Mouse (Mus musculus) embryonic facial prominence, embryonic 10.5 days (tissue): ENCODE measurements around the gene Ppp2r1b. TPM values are rescaled to one million over a fixed set of nuclear protein-coding genes. Genes with fewer than 3 reads are reported as not detected.

ENCODE experiments used
- DNase-seq: peaks from one replicate; pipeline ENCODE4 v3.0.0-alpha.2; 2017; ENCODE audit warnings: low spot score
- H3K27ac ChIP-seq: fragments of 300-500 bp; sonication (generic); replicated peaks from 2 replicates; pipeline ENCODE4 v1.5.1; 2016; ENCODE audit warnings: mild to moderate bottlenecking
- H3K27me3 ChIP-seq: fragments of 300-500 bp; sonication (generic); replicated peaks from 2 replicates; pipeline ENCODE4 v1.6.1; 2016; ENCODE audit warnings: low read depth, mild to moderate bottlenecking; ENCODE audit not compliant: poor library complexity, severe bottlenecking
- H3K36me3 ChIP-seq: fragments of 300-500 bp; sonication (generic); replicated peaks from 2 replicates; pipeline ENCODE4 v1.6.1; 2016; ENCODE audit warnings: mild to moderate bottlenecking, moderate library complexity
- H3K4me1 ChIP-seq: fragments of 300-500 bp; sonication (generic); 2 replicates; pipeline ENCODE4 v1.6.1; 2016
- H3K4me3 ChIP-seq: fragments of 300-500 bp; sonication (generic); 2 replicates; pipeline ENCODE4 v1.5.1; 2016; ENCODE audit warnings: mild to moderate bottlenecking, moderate library complexity
- H3K9me3 ChIP-seq: fragments of 300-500 bp; sonication (generic); 2 replicates; pipeline ENCODE4 v1.6.1; 2016; ENCODE audit warnings: mild to moderate bottlenecking
- WGBS: fragments of 180-500 bp; shearing (Covaris S2); methylation state at CpG from one replicate; pipeline ENCODE4 v1.1.7; 2016; 5-methylcytosine and 5-hydroxymethylcytosine counted together
- polyA plus RNA-seq: library from polyadenylated mRNA; unstranded; fragments of >200 nt; fragmentation: Nextera tagmentation; extraction: Ambion mirVana; gene quantifications from 2 replicates; pipeline ENCODE4 v1.2.1, GENCODE M21; 2016

The Ppp2r1b gene
- polyA plus RNA-seq, 1 experiment from 2014 or later, result 162 TPM

DNA sequence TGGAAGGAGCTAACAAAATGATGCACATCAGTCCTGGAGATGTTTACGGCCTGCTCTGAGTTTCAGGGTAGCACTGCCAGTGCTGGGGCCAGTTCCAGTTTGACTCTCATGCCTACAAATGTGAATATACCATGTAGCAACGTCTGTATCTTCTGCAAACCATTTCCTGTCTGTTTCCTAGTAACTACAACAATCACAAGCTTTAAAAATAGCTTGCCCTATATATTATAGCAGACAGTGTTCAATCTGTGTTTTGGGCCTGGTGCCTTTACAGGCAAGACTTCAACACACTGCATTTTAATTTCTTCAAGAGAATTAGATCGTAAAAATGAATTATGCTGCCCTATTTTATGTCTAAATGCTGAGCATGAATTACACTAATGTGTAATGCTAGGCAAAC is 60.2 kb downstream of the Ppp2r1b start:
- H3K4me3 ChIP-seq, result no peak overlapping the region
- H3K9me3 ChIP-seq, result no peaks in the 10 kb centered on the region
- H3K4me1 ChIP-seq, result no peaks in the 10 kb centered on the region
- no peak overlapping the region for H3K27ac ChIP-seq
- no peaks in the 10 kb centered on the region for H3K27me3 ChIP-seq
- no peak for DNase-seq
- 88% methylated on average over 3 of the region's 3 CpGs for WGBS
- peaks cover 13% of the 10 kb centered on the region; the same call in 1 of the 2 replicates for H3K36me3 ChIP-seq

DNA sequence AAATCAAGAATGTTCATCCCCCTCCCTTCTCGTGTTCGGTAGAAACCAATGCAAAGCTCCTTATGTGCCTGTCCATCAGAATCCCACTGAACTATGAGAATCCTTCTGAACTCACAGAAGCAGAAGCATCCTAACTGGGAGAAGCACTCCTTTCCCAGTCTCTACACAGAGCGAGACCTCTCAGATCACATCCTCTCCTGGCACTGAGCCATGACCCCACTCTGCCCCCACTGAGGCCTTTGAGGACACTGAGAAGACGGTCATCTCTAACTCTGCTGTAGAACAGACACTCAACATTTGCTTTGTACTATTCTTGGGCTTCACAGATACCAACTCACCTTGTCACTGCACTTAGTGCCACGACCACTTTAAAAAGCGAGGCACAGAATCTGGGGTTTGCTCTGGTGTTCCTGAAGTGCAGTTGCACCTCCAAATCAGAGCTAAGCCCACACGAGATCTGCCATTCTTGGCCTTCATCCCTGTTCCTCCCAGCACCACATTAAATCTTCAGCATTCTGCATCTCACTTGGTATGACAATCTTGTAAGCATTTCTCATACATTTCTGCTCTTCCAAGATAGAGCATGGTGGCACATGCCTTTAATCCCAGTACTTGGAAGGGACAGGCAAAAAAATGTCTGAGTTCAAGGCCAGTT is 66.9 kb downstream of the Ppp2r1b start:
- H3K36me3 ChIP-seq, result peaks cover 21% of the 10 kb centered on the region
- no peak overlapping the region for H3K27ac ChIP-seq
- WGBS, result 87% methylated on average over 7 of the region's 7 CpGs
- H3K4me3 ChIP-seq, result no peak overlapping the region
- no peaks in the 10 kb centered on the region for H3K27me3 ChIP-seq
- H3K9me3 ChIP-seq, result no peaks in the 10 kb centered on the region
- DNase-seq, result no peak
- H3K4me1 ChIP-seq, result no peaks in the 10 kb centered on the region

DNA sequence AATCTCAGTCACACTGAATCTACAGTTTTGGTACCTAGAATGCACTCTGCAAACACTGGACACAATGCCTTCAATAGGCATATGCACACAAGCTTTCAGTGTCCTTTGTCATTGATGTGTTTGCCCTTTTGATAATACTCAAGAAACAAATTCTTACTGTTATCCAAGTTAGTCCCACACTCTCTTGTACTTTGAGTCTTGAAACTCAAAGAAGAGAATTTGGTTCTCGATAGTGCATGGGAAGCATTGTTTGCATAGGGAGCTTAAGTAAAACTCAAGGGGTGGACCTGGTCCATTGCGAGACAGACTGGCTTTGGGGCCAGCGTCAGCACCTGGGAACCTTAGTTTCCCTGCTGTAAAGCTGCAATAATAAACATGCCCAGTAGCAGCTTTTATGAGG is 73.0 kb downstream of the Ppp2r1b start:
- Histone ChIP-seq H3K27ac (no peak overlapping the region), H3K36me3 (peaks cover 6% of the 10 kb centered on the region), H3K4me3 (no peak overlapping the region), H3K9me3 (no peaks in the 10 kb centered on the region), H3K4me1 (no peaks in the 10 kb centered on the region), H3K27me3 (no peaks in the 10 kb centered on the region)
- WGBS, result 82% methylated on average over 3 of the region's 3 CpGs
- no peak for DNase-seq

DNA sequence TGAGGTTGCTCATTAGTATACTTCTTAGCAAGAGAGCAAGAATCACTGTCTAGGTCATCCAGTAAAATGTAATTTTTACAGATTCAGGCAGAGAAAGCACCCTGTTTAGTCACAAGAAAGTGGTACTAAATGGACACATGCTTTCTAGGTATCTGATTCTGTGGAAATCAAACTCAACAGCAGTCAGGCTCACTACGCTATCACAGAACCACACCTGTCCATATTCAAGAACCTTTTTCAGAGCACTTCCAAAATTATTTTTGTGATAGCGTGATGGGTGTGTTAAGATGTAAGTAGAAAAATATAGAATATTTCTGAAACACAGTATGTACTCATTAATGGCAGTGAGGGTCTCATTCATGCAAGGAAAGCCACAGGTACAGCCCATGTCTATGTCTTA is 74.5 kb downstream of the Ppp2r1b start:
- DNase-seq, result no peak
- Histone ChIP-seq H3K9me3 (no peaks in the 10 kb centered on the region), H3K36me3 (peaks cover 6% of the 10 kb centered on the region), H3K4me3 (no peak overlapping the region), H3K27me3 (no peaks in the 10 kb centered on the region), H3K27ac (no peak overlapping the region), H3K4me1 (no peaks in the 10 kb centered on the region)
- WGBS, result 97% methylated on average over 2 of the region's 2 CpGs

DNA sequence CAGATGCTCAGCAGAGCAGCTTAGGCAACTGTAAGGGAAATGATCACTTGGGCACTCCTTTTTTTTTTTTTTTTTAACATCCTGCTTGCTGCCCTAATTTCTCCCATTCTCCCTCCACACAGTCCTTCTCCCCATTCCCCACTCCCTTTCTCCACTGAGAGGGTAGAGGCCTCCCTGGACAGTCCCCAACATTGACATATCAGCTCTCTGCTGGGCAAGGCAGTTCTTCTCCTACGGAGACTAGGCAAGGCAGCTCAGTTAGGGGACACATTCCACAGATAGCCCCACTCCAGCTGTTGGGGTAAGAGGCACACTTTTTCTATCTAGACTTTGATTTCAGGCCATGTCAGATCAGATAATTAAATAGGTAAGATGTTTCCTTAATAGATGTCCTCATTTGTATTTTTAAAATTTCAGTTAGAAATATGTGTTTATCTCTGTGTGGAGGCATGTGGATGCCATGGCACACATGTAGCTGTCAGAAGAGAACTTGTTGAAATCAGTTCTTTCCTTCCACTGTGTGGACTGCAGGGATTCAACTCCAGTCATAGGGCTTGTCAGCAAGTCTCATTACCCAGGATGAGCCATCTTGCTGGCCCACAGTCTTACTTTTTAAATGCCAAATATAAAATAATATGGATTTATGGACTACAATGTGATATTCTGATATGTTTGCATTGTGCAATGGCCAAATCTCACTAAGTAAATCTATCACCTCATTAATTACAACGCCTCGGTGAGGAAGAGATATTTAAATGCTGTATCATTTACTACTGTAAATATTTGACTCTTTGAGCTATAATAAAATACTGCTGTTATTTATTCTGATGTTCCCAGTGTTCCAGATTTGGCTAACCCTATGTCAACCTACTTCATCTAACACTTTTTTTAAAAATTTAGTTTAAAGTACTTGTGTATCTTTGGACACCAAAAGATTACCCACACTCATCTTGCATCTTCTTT is 76.1 kb downstream of the Ppp2r1b start:
- no peaks in the 10 kb centered on the region for H3K36me3 ChIP-seq
- 89% methylated on average over 3 of the region's 3 CpGs for WGBS
- no peaks in the 10 kb centered on the region for H3K27me3 ChIP-seq
- H3K27ac ChIP-seq, result no peak overlapping the region
- H3K4me3 ChIP-seq, result no peak overlapping the region
- H3K4me1 ChIP-seq, result no peaks in the 10 kb centered on the region
- no peak for DNase-seq
- no peaks in the 10 kb centered on the region for H3K9me3 ChIP-seq

DNA sequence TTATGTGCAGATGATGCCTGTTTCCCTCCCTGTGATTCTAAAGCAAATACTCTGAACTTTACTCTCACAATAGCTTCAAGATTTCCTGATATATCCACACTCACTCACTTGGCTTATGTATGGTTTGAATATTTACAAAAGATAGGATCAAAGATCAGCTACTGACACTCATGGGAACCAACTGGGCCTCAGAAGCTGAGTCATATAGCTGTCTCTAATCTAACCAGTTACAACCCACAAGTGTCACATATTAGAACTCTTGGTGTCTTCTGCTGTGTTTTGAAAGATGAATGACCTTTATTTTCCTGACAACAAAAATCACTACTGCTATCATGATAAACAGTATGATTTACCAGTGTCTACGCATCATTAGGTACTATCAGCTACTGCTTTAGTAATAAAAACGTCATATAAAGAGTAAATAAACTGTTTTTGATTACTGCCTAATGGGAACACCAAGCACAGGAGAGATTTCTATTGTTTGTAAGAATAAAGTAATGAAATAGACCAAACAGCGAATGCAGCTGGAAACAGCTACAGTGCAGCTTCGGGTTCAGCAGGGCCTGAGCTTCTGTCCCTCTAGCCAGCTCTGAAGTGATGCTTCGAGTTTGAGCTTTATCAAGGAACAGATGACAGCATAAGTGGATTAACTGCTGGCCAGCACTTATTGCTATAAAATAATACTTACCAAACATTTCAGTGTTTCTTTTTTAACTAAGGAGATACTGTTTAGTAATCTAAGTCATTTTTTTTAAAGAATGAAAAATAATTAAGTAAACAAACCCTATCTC is 77.5 kb downstream of the Ppp2r1b start:
- no peak for DNase-seq

GRCm38 (mm10) chr9:50924454-50924853 is 79.4 kb downstream of the Ppp2r1b start:
- peaks cover 7% of the 10 kb centered on the region; the same call in 1 of the 2 replicates for H3K36me3 ChIP-seq
- no peak for DNase-seq
- no peak overlapping the region for H3K4me3 ChIP-seq
- H3K27me3 ChIP-seq, result no peaks in the 10 kb centered on the region
- H3K27ac ChIP-seq, result no peak overlapping the region
- H3K4me1 ChIP-seq, result no peaks in the 10 kb centered on the region
- H3K9me3 ChIP-seq, result no peaks in the 10 kb centered on the region

More for the DNA sequence above, 77.5 kb downstream of the Ppp2r1b start:
- Histone ChIP-seq H3K27ac (no peak overlapping the region), H3K9me3 (no peaks in the 10 kb centered on the region), H3K4me3 (no peak overlapping the region), H3K36me3 (peaks cover 2% of the 10 kb centered on the region; the same call in 1 of the 2 replicates), H3K4me1 (no peaks in the 10 kb centered on the region), H3K27me3 (no peaks in the 10 kb centered on the region)
- WGBS, result 84% methylated on average over 5 of the region's 5 CpGs

DNA sequence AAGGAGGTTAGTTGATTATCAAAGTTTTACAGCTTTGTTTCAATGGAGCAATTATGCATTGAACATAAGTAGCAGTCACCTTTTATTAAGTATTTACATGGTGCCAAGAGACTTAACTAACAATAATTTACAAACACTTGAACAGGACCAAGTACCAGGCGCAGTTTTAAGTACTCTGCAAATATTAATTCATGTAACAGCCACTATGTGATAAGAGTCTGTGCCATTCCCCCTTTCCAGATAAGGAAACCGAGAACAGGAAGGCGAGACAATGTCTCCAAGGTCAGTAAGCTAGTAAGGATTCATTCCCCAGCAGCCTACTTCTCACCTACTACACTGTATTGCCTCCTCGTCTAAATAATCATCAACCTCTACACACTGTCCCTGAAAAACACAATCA is 80.7 kb downstream of the Ppp2r1b start:
- WGBS, result 87% methylated on average over 4 of the region's 4 CpGs
- DNase-seq, result no peak
- H3K9me3 ChIP-seq, result no peaks in the 10 kb centered on the region

GRCm38 (mm10) chr9:50929986-50930385 is 84.9 kb downstream of the Ppp2r1b start:
- H3K27me3 ChIP-seq, result no peaks in the 10 kb centered on the region
- no peak overlapping the region for H3K27ac ChIP-seq
- H3K4me3 ChIP-seq, result no peak overlapping the region
- DNase-seq, result no peak
- H3K36me3 ChIP-seq, result peaks cover 51% of the 10 kb centered on the region
- H3K4me1 ChIP-seq, result no peaks in the 10 kb centered on the region
- no peaks in the 10 kb centered on the region for H3K9me3 ChIP-seq

More for the DNA sequence above, 80.7 kb downstream of the Ppp2r1b start:
- no peak overlapping the region for H3K4me3 ChIP-seq
- H3K27ac ChIP-seq, result no peak overlapping the region
- H3K4me1 ChIP-seq, result no peaks in the 10 kb centered on the region
- H3K36me3 ChIP-seq, result peaks cover 9% of the 10 kb centered on the region
- H3K27me3 ChIP-seq, result no peaks in the 10 kb centered on the region

GRCm38 (mm10) chr9:50941804-50942401 is 96.8 kb downstream of the Ppp2r1b start:
- Histone ChIP-seq H3K27me3 (no peaks in the 10 kb centered on the region), H3K36me3 (0 out of 2 replicates have a peak, but pooled peaks cover 3% of the 10 kb centered on the region), H3K9me3 (no peaks in the 10 kb centered on the region), H3K4me1 (no peaks in the 10 kb centered on the region), H3K27ac (no peak overlapping the region), H3K4me3 (no peak overlapping the region)
- WGBS, result 87% methylated on average over 3 of the region's 3 CpGs
- no peak for DNase-seq

DNA sequence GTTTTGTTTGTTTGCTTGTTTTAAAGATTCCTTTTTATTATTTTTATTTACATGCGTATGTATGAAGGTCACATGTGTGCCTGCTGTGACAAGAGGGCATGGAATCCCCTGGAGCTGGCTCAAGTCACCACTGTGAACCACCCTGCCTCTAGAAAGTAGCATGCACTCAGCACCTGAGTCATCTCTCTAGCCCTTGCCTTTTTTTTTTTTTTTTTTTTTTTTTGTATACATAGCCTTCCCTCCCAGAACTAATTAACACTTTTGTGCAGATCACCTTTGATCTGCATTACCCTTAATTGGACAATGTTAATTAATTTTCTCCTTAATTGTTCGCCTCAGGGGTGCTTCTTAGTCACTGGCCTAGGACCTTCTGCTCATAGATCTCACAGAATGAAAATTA is 97.6 kb downstream of the Ppp2r1b start:
- no peak overlapping the region for H3K27ac ChIP-seq
- H3K27me3 ChIP-seq, result no peaks in the 10 kb centered on the region
- no peak for DNase-seq
- WGBS, result 85% methylated on average over 2 of the region's 2 CpGs
- 0 out of 2 replicates have a peak, but pooled peaks cover 3% of the 10 kb centered on the region for H3K36me3 ChIP-seq
- no peaks in the 10 kb centered on the region for H3K9me3 ChIP-seq
- H3K4me3 ChIP-seq, result no peak overlapping the region
- no peaks in the 10 kb centered on the region for H3K4me1 ChIP-seq
